Mouse (Mus musculus): ENCODE measurements around the gene Noxo1. TPM values are rescaled to one million over a fixed set of nuclear protein-coding genes. Genes with fewer than 3 reads are reported as not detected.

Gene Noxo1
- total RNA-seq, 1 experiment from 2014 or later: 1.6 TPM

DNA sequence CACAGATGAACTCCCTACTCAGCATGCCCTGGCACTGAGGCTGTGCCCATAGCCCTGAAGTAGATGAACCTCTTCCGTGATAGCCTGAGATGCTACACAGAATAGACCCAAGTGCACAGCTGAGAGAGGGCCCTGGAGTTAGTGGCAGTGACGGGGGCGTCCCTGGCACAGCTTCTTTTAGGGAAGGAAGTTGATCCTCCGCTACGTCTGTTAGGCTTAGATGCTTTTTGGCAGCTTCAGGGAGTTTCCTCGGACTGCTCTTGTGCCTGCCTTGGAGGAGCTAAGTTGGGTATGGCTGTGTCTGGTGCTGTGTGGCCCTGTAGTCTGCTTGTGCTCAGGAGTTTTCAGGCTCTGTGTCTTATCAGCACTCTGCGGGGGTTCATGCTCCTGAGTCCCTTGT lies 21.8 kb upstream of the Noxo1 start:
- no peak for ATAC-seq (ENCODE audit: extremely low read depth, insufficient number of reproducible peaks, low FRiP score, poor library complexity, severe bottlenecking)

- peak; percentile 71 for ATAC-seq (ENCODE audit: extremely low read depth, insufficient number of reproducible peaks, low FRiP score, poor library complexity, severe bottlenecking)
Measured at GRCm38 (mm10) chr17:24676187-24676586, 19.8 kb upstream of the Noxo1 start.

GRCm38 (mm10) chr17:24676877-24677276 lies 19.2 kb upstream of the Noxo1 start:
- no peak for ATAC-seq (ENCODE audit: extremely low read depth, insufficient number of reproducible peaks, low FRiP score, poor library complexity, severe bottlenecking)

DNA sequence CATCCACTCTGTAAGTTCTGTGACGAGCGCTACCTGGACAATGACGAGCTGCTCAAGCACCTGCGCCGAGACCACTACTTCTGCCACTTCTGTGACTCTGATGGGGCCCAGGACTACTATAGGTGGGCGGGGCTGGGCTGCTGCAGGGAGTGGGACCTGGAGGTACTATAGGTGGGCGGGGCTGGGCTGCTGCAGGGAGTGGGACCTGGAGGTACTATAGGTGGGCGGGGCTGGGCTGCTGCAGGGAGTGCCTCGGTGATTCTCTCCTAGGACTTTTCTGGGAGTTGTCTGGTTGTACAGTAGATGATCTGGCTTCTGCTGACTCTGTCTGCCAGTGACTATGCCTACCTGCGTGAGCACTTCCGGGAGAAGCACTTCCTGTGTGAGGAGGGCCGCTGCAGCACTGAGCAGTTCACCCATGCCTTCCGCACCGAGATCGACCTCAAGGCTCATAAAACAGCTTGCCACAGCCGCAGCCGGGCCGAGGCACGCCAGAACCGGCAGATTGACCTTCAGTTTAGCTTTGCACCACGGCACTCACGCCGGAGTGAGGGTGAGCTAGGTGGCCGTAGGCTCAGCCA lies 18.4 kb upstream of the Noxo1 start:
- no peak for ATAC-seq (ENCODE audit: extremely low read depth, insufficient number of reproducible peaks, low FRiP score, poor library complexity, severe bottlenecking)

GRCm38 (mm10) chr17:24686514-24686913 lies 9.5 kb upstream of the Noxo1 start:
- peak; percentile 51; the same call in 1 of the 2 replicates for ATAC-seq (ENCODE audit: extremely low read depth, insufficient number of reproducible peaks, low FRiP score, poor library complexity, severe bottlenecking)

- ATAC-seq (ENCODE audit: extremely low read depth, insufficient number of reproducible peaks, low FRiP score, poor library complexity, severe bottlenecking): peak; percentile 44; the same call in 1 of the 2 replicates
Measured at GRCm38 (mm10) chr17:24687146-24687595, 8.9 kb upstream of the Noxo1 start.

- ATAC-seq (ENCODE audit: extremely low read depth, insufficient number of reproducible peaks, low FRiP score, poor library complexity, severe bottlenecking): no peak
Measured at GRCm38 (mm10) chr17:24687599-24687998, 8.4 kb upstream of the Noxo1 start.

DNA sequence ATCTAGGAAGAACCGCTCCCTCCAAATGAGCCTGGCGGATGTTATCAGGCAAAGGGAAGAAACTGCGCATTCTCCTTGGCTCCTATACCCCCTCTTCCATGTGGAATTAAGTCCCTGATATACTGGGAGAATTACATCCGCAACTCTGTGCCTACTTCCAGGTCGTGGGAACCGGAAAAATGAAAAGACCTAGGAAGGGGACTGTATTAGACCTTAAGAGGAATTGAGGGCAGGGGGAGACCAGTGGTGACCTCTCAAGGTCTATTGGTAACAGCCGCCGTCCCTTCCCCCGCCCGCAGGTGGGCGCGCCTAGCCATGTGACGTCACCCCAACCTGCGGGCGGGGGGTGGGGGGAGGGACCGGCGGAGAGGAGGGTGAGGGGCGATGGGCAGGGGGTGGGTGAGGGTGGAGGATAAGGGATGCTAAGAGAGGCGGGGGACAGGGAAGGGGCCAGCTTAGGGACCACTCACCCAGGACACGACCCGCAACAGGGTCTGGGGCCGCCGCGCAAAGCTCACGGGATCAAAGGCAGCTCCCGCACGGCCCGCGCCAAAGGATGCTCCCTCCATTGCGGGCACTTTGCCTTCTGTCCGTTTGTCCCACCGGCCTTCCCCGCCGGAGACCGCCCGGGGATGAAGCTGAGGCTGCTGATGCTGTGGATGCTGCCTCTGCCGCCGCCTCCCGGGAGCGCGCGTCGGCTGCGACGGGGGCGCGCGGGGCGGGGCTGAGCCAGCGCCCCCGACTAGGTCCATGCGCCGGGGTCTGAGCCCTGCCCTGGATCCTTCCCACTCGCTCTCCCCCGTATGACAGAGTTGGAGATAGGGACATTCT lies 6.6 kb upstream of the Noxo1 start, which contains the start of gene Syngr3:
Gene Syngr3 (minus strand): TSS at position 705 of the 831 bp plus-strand sequence.
- ATAC-seq (ENCODE audit: extremely low read depth, insufficient number of reproducible peaks, low FRiP score, poor library complexity, severe bottlenecking): no peak

GRCm38 (mm10) chr17:24692385-24692784 lies 3.6 kb upstream of the Noxo1 start:
- ATAC-seq (ENCODE audit: extremely low read depth, insufficient number of reproducible peaks, low FRiP score, poor library complexity, severe bottlenecking): no peak

GRCm38 (mm10) chr17:24695326-24696010 lies 566 bp upstream of the Noxo1 start:
- no peak for ATAC-seq (ENCODE audit: extremely low read depth, insufficient number of reproducible peaks, low FRiP score, poor library complexity, severe bottlenecking)

DNA sequence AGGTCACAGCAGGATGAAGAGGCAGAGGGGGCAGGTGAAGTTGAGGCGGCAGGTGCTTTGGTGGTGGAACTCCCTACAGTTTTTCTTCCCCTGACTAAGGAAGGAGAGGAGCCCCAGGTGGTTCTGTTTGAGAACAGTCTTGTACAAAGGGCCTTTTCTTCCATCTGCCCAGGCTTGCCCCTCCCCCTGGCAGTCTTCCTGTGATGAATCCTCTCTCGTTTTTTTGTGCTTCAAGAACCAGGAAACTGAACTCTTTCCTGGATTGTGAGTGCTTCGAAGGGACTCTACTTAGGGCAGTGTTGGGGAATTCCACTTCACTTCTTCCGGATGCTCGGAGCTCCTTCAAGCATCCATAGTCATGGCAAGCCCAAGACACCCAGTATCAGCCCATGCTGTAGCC lies 2.0 kb downstream of the Noxo1 start:
- ATAC-seq (ENCODE audit: extremely low read depth, insufficient number of reproducible peaks, low FRiP score, poor library complexity, severe bottlenecking): no peak

GRCm38 (mm10) chr17:24698715-24699114 lies 2.7 kb downstream of the Noxo1 start:
- ATAC-seq (ENCODE audit: extremely low read depth, insufficient number of reproducible peaks, low FRiP score, poor library complexity, severe bottlenecking): no peak

- ATAC-seq (ENCODE audit: extremely low read depth, insufficient number of reproducible peaks, low FRiP score, poor library complexity, severe bottlenecking): no peak
Measured at GRCm38 (mm10) chr17:24699473-24699872, 3.4 kb downstream of the Noxo1 start.

GRCm38 (mm10) chr17:24701251-24701650 lies 5.2 kb downstream of the Noxo1 start:
- ATAC-seq (ENCODE audit: extremely low read depth, insufficient number of reproducible peaks, low FRiP score, poor library complexity, severe bottlenecking): no peak

- no peak for ATAC-seq (ENCODE audit: extremely low read depth, insufficient number of reproducible peaks, low FRiP score, poor library complexity, severe bottlenecking)
Measured at GRCm38 (mm10) chr17:24705821-24706220, 9.8 kb downstream of the Noxo1 start.

DNA sequence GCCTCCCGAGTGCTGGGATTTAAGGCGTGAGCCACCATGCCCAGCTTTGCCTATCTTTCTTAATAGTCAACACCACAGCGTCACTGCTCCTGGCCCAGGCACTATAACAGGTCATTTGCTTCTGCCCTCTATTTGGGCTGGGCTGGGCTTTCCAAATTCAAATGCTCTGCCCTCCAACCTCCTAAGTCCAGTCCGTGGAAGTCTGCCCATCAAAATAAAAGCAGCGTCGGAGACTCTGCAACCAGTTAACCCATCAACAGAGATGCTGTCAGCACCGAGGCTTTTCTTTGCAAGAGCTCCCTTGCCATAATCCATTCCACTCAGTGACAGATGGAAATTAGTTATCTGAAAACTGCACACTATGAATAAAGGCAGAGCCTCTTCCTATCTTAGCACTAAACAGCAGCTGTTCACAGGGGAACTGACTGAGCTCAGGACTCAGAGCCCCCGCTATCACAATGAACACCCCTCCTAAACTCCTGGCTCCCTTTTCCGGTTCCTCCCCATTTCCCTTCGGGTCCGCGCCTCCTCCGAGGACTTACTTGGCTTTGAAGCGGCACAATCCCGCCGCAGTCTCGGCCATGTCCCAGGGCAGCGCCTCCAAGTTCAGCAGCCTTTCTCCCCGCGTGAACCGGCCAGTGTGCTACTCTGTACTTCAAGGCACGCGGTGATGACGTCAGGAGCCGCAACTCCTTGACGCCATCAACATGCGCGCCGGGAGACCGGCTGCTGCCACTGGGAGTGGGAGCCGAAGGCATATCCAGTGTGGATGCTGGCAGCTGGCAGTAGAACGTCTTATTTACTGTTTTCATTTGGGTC lies 11.2 kb downstream of the Noxo1 start, which contains the start of gene Tbl3:
Gene Tbl3 (minus strand): TSS at position 679 of the 819 bp plus-strand sequence.
- peak; percentile 89 for ATAC-seq (ENCODE audit: extremely low read depth, insufficient number of reproducible peaks, low FRiP score, poor library complexity, severe bottlenecking)

- ATAC-seq (ENCODE audit: extremely low read depth, insufficient number of reproducible peaks, low FRiP score, poor library complexity, severe bottlenecking): no peak
Measured at GRCm38 (mm10) chr17:24707801-24708425, 11.9 kb downstream of the Noxo1 start.

- ATAC-seq (ENCODE audit: extremely low read depth, insufficient number of reproducible peaks, low FRiP score, poor library complexity, severe bottlenecking): peak; percentile 62
Measured at GRCm38 (mm10) chr17:24708646-24709045, 12.6 kb downstream of the Noxo1 start.

Data from neutrophil, adult 5-6 weeks (primary cell).